37 mouse cellular contexts compared by ENCODE assay signal in the genomic region with DNA sequence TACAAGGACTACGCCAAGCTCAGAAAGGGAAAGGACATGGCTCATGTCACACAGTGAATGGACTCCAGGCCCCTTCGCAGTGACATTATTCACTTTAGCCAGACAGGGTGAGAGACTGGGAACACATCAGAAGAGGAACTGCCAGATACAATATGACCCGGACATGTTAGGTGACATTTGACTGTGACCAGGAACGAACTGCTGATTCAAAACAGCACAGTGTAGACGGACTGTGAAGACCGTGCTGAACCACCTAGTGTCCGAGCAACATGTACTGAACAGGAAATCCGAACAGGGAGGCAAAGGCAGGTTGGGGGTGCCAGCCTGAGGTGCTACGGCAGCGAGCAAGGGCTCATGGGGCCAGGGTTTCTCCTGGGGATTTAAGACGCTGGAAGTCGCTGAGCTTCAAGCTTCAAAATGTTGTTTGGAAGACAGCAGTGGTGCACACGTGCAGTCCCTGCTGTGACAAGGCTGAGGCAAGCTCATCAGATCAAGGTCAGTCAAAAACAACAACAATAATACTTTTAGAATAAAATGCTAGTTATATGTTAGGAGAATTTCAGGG. TPM values are rescaled to one million over a fixed set of nuclear protein-coding genes. Genes with fewer than 3 reads are reported as not detected.
"Had no signal": no experiment of that assay in that cellular context is flagged by ENCODE, and none has a peak within 500 bp of the region (broad histone marks: within the 10 kb centered on the region; RNA-seq: fewer than 3 reads in every experiment).

No protein-coding gene starts in this region.

- H3K4me1 ChIP-seq: heart, embryonic 12.5 days had no signal

- H3K9ac ChIP-seq: heart, embryonic 12.5 days; heart, embryonic 13.5 days; heart, embryonic 15.5 days; hindbrain, embryonic 12.5 days; hindbrain, embryonic 13.5 days; hindbrain, embryonic 14.5 days; hindbrain, embryonic 15.5 days; intestine, embryonic 15.5 days; kidney, embryonic 15.5 days had no signal

- H3K4me3 ChIP-seq: heart, embryonic 10.5 days; heart, embryonic 12.5 days; heart, embryonic 13.5 days; heart, embryonic 15.5 days; hindbrain, embryonic 12.5 days; hindbrain, embryonic 13.5 days; hindbrain, embryonic 15.5 days; intestine, embryonic 15.5 days; kidney, embryonic 15.5 days; layer of hippocampus, adult 2 months had no signal

- H3K27ac ChIP-seq: heart, embryonic 10.5 days; heart, embryonic 13.5 days; heart, embryonic 15.5 days; hindbrain, embryonic 12.5 days; hindbrain, embryonic 13.5 days; hindbrain, embryonic 14.5 days; hindbrain, embryonic 15.5 days; hindbrain, postnatal 0 days; intestine, embryonic 15.5 days; kidney, embryonic 15.5 days; kidney, postnatal 0 days; layer of hippocampus, adult 2 months had no signal

- H3K9me3 ChIP-seq: heart, embryonic 10.5 days; heart, embryonic 12.5 days; heart, embryonic 13.5 days; heart, embryonic 15.5 days; hindbrain, embryonic 10.5 days; hindbrain, embryonic 12.5 days; hindbrain, embryonic 13.5 days; hindbrain, embryonic 15.5 days; intestine, embryonic 15.5 days; kidney, embryonic 15.5 days had no signal

- ATAC-seq: inflammation-experienced regulatory T-cells, adult 6 months; intestine, embryonic 16.5 days; intestine, postnatal 0 days had no signal

- DNase-seq: heart, postnatal 10 days; heart, postnatal 14 days; heart, postnatal 36 days; heart, postnatal 4 days; kidney, adult 11 months; kidney, adult 18-20 months; kidney, adult 2 months; kidney, adult 8-10 months; kidney, adult 9 months; kidney, postnatal 10 days; kidney, postnatal 14 days; kidney, postnatal 25 days; kidney, postnatal 36 days; kidney, postnatal 4 days; layer of hippocampus, adult 9-11 months; layer of hippocampus, postnatal 36 days had no signal

- H3K36me3 ChIP-seq: heart, embryonic 10.5 days; heart, embryonic 12.5 days; heart, embryonic 13.5 days; heart, embryonic 15.5 days; hindbrain, embryonic 10.5 days; hindbrain, embryonic 12.5 days; hindbrain, embryonic 13.5 days; hindbrain, embryonic 15.5 days; intestine, embryonic 15.5 days; kidney, embryonic 15.5 days had no signal

- H3K4me2 ChIP-seq: heart, embryonic 11.5 days; heart, embryonic 12.5 days; heart, embryonic 13.5 days; heart, embryonic 15.5 days; hindbrain, embryonic 12.5 days; hindbrain, embryonic 13.5 days; kidney, embryonic 15.5 days had no signal

RNA-seq across cellular contexts. Expression of a gene that starts 33.4 kb away (rescaled TPM):
- total RNA-seq: heart, postnatal 25 days; heart, postnatal 36 days; heart, postnatal 4 days; hematopoietic stem cell, adult 5-6 weeks had no signal
- polyA plus RNA-seq: heart, embryonic 11.5 days; heart, postnatal 0 days had no signal
